Mouse (Mus musculus) myocyte (in vitro differentiated cells): ENCODE data around the gene Trhr2.

Experiments
- MYOD1 ChIP-seq, 3 experiments: IDR thresholded peaks; one replicate each; pipeline ENCODE4 v1.6.1; 2011; ENCODE audit warnings: control low read depth in 2 of 3, low read depth in 2 of 3, mild to moderate bottlenecking in 2 of 3, moderate library complexity in 1 of 3; ENCODE audit not compliant: insufficient read length in 2 of 3, control insufficient read depth in 1 of 3
- POLR2A ChIP-seq: IDR thresholded peaks from one replicate; pipeline ENCODE4 v1.6.1; 2011; ENCODE audit warnings: low read depth, mild to moderate bottlenecking, control low read depth, moderate library complexity; ENCODE audit not compliant: insufficient read length

- TF ChIP-seq POLR2A (no peak), MYOD1 (IDR thresholded peaks at IDR 0.05; ENCODE audit: control insufficient read depth in 1 of 3, insufficient read length in 2 of 3, low read depth in 2 of 3) (no peak)
Measured at GRCm38 (mm10) chr8:122398186-122398585, 37.6 kb upstream of the Trhr2 start.
